Mouse (Mus musculus) brain, embryonic 18.5 days (tissue): ENCODE measurements around the gene Mea1.

Experiments
- DNase-seq: peaks from one replicate; pipeline ENCODE4 v3.0.0-alpha.2; 2012; ENCODE audit warnings: low read depth, low spot score

The Mea1 gene

DNA sequence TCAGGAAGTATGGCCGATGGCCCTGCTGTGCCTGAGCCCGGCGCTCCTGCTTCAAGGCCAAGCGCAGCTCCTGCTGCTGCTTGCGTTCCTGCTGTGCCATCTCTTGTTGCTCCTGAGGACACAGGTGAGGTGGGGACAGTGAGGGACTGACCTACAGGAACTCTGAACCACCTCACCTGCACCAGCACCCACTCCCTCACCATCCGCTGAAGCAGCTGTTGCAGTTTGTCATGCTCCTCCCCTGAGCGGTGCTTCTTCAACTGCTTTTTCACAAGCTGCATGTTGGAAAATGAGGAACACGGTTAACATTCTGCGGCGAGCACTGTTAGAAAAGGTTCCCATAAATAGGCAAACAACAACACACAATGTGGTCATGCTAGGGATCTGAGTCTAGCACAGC lies 8.7 kb upstream of the Mea1 start:
- DNase-seq: no peak

DNA sequence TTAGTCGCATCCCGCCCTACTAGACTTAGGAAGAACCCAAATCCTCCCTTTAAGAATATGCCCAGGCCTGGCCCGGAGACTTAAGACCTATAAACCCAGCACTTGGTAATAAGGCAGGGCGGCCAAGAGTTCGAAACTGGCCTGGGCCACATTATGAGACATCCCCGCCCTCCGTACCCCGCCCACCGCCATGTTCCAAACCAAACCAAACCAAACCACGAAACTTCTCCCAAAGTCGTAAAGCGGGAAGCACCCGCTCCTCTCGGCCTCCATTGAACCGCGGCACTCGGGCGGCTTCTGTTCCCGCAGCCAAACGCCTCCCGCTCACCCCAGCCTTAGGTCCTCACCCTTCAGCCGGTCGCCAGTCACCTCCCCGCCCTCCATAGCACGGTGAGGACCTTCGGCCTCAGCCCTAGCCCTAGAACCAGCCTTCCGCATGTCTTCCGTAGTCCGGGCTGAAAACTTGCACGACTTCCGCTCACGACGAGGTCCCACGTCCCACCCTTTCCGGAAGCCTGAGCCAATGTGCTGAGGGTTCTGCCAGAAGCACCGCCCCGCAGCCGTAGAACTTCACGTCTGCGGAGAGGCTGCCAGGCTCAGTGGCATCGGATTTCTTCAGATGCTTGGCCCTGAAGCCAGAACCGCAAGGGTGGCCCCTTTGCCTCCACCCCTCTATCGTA lies 4.6 kb upstream of the Mea1 start, which contains the start of gene Rrp36:
Rrp36 (minus strand) TSS at position 503 of the 680 bp plus-strand sequence.
- DNase-seq: peak; percentile 83

DNA sequence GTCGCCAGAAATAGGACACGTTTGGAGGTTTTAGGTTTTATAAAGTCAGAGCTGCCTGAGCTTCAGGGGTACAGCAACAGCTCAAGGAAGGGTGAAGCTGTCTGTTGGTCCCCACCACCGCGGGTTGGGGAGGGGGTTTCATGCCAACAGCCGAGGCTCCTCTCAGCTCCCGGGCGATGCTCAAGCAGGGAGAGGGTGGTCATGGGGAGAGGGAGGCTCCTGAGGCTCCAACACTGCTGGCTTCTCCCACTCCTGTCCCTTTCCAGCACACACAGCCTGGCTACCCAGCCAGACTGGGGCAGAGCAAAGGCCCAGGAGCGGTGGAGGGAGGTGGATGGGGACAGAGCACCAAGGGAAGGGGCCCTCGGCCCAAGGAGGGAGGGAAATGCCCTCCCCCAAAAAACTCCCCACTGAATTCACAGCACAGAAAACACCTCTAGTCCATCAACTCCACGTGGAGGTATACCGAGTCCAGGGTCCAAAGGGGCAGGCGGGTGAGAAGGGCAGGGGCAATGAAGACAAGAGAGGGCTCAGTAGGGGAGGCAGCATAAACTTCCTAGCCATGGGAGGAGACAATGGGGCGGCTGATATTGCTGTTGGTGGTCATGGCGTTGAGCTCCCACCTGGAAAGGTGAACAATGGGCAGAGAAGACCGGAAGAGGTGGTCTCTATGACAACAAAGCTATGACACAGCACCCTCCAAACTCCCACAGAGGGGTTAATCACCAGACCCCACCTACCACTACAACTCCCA lies 3.9 kb upstream of the Mea1 start:
- no peak for DNase-seq

DNA sequence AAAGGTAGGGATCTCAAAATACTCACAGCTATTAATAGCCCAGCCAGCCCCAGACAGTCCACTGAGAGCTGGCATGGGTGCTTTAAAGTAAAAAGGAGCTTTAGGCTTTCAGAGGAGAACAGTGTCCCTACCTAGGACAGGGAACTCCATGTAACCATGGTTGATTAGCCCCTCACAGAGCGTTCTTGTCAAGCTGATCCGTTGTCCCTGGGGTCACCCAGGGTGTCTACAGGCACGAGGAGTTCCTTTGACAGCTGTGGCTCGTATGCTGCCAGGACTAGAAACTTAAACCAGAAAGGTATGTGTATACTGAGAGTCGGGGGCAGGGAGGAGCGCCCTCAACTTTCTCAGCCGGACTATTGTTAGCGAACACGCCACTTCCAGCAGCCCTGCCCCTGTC lies 318 bp downstream of the Mea1 start:
- no peak for DNase-seq

DNA sequence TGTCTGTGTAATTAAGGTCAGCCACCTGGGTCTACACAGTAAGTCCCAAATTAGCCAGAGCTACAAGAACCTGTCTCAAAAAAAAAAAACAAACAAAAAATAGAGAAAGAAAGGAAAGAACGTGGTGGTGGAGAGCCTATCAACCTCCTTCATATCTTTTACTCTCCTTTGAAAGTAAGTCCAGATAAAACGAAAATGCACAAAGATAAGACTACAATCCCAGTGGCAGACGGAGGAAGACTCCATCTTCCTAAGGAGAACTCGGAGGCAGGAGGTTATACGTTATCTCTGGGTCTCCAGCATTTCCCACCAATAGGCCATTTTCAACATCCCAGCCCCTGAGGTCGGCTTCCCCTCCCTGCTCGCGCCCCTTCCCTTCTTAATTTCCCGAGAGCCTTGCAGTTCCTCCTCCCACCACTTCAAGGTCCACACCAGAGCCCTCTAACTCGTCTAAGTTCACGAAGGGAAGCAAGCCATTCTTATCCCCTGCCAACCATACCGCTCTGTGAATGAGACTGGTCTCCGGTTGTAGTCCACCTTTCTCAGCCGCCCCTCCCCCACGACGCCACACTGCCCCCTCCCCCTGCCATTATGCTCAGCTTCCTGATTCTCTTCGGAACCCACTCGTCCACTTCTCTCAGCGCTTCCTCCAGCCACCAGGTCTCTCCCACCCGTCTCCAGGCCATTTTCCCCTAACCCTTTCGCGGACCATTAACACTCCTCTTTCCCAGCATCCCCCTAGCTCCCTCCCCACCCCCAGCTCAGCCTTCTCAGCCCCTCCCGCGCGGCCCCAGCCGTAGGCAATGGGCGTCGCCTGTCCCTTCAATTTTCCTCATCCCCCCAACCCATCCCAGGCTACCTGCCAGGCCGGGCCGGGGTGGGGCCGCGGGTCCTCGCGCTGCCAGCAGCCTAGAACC lies 1.5 kb downstream of the Mea1 start:
- peak; percentile 43 for DNase-seq

DNA sequence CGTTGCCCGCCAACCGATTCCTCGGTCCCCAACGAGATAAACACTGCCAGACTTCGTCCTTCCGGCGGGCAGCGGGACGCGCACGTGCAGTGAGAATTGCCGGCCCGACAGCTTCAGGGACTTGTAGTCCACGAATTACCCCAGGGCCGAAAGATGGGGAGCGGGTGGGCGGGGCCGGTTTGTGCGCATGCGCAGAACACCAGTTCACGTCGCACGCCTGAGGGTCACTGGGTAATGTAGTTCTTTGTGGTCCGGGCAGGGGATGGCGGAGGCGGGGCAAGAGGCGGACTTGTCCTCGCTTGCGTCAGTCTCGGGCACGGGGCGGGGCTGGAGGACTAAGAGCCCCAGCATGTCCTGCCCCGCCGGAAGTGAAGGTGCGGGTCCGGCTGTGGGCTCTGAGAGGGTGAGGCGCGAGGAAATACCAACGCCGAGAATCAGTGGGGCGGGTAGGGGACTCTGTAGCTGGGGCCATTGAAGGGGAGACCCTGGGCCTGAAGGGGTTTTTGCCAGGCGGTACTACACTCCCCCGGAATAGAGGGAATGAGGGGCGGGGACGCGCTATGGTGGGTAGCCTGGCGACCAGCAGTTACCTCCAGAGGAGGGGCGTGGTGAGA lies 2.3 kb downstream of the Mea1 start, which contains the start of gene Klhdc3:
Klhdc3 (minus strand) TSS at position 155 of the 614 bp plus-strand sequence.
- DNase-seq: peak; percentile 98

DNA sequence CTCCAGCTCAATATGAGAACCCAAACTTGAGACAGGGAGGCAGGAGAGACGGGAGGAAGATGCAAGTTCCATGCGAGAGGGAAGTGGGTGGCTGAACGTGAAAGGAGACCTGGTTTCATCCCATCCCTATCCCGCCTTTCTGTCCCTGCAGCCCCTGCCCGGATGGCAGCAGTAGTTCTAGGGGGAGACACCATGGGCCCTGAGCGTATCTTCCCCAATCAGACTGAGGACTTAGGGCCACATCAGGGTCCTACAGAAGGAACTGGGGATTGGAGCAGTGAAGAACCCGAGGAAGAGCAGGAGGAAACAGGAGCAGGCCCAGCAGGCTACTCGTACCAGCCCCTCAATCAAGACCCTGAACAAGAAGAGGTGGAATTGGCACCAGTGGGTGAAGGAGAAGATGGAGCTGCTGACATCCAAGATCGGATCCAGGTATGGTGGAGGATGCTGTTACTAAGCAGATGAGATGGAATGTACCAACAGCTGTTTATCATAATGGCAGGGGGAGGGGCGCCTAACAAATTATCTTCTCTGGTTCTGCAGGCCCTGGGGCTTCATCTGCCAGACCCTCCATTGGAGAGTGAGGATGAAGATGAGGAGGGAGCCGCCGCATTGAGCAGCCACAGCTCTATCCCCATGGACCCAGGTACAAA lies 3.0 kb downstream of the Mea1 start:
- no peak for DNase-seq

DNA sequence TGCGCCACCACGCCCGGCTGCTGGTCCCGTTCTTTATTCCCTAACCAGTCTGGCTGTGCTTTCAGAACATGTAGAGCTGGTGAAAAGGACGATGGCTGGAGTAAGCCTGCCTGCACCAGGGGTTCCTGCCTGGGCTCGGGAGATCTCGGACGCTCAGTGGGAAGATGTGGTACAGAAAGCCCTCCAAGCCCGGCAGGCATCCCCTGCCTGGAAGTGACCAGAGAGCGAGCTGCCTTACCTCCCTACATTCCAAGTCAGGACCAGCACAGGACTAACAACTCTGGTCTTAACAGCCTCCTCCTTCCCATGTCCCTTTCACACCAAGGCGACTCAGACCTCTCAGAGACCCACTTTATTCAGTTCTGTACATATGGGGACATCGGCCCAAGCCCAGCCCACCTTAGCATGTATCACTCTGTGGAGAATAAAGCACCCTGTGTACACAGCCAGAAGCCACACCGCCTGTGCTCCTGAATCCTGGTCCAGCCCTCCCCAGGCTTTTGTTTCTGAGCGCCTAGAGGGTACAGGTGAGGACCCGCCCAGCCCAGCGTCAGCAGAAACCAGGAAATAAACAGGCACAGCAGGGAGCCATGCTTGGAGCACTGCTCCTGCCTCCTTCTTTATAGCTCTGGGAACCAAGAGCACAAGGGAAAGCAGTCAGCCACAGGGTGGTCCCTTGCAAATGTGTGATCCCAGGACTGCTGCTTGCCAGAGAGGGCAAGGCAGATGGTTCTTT lies 4.2 kb downstream of the Mea1 start:
- DNase-seq: no peak

DNA sequence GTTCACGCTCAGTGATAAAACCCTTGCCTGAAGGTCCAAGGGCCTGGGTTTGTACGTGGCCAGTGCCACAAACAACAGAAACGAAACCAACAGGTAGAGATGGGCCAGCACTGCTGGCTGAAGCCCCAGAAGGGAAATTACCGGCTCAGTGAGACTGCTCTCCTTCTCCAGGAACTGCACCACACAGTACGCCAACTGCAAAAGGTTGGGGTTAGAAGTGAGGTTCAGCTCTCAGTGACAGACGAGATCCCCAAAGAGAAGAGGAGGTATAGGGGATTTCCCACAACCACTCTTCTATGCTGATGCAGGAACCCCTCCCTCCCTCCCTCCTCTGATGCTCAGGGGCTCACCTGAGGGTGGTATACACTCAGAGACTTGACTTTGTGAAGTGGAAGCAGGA lies 7.3 kb downstream of the Mea1 start:
- no peak for DNase-seq

DNA sequence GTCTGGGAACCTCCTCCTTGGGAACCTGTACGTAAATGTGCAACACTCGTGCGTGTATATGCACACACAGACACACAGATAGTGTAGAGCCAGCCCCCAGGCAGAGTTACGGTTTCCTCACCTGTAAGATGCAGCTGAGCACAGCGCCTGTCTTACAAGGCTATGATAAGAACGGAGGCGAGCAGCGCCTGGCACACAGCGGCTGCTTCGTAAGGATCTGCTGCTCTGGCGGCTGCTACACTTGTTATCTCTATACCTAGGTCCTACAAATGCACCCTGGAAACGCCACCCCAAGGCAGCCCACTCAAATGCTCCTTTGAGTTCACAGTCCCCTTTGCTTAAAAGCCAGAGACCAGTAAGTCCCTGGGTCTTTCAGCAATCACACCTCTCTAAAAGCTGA lies 12.1 kb downstream of the Mea1 start:
- DNase-seq: no peak

DNA sequence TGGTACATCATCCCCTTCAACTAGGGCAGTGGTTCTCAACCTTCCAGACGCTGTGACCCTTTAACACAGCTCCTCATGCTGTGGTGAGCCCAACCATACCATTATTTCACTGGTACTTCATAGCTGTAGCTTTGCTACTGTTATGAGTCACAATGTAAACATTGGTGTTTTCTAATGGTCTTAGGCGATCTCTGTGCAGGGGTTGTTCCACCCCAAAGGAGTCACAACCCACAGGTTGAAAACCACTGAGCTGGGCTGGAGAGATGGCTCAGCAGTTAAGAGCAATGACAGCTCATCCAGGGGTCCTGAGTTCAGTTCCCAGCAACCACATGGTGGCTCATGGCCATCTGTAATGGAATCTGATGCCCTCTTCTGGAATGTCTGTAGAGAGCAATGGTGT lies 12.8 kb downstream of the Mea1 start:
- DNase-seq: no peak

DNA sequence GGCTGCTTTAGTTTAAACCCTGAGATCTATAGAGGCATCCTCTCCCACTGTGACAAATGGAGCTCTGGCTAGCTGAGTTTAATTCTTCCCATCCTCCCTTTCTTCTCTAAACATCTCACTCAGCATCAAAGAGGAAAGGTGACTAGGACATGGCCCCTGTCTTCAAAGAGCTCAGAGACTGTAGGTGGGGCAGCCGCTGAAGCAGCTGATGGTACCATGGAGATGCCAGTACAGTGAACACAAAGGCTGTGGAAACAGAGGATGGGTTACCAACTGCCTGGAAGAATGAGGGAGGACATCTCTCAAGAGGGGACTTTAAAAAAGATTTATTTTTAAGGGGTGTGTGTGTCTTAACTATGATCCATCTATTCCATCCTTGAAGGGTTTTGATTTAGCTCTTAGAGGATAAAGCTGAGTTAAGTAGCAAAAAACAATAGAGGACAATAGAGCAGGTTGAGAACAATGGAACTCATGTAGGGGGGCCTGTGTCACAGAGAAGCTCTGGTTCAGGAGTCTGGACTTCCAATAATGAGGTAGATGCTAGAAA lies 16.0 kb downstream of the Mea1 start:
- DNase-seq: no peak

DNA sequence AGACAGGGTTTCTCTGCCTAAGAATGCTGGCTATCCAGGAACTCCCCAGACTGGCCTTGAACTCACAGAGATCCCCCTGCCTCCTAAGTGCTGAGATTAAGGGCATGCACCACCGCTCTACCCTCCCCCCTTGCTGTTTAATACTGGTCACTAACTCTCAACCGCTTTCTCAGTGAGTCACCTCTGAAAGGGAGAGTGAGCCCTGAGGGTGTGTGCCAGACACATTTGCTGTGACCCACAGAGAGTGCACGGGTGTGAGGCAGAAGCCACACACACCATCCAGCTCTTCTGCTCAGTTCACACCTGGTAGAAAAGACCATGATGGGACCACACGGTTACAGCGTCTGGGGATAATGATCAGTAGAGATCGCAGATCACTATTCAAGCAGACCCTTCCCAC lies 19.9 kb downstream of the Mea1 start:
- DNase-seq: no peak

DNA sequence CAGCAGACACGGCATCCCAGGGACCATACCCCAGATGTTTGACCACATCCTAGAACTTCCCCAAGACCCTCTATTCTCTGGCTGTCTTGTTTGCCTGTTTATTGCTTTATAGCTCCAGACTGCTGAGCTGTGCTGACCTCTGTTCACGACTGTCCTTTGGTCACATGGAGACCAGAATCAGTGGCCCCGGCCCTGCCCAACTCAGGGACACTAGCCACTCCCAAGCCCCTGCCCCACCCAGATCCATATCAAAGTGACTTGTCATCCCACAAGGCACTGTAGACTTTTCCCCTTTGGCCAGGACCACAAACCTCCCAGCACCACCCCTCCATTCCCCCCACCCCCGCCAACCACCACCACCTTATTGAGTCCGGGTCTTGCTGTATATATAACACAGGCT lies 20.7 kb downstream of the Mea1 start:
- DNase-seq: no peak

DNA sequence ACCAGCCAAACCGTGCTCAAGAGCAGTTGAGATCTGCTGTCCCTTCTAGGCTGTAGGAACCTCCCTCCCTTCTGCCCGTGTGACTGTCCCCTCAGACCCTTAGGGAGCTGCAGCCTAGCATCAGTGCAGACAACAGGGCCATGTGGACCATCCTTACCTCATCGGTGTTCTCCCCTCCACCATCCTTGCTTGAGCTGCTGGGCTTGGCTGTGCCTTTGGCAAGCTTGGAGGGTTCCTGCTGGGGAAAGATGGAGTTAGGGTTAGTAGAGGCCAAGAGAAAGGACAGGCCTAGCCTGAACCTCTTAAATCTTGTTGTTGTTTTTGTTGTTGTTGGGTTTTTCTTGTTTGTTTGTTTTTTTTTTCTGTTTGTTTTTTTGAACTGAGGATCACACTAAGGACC lies 21.3 kb downstream of the Mea1 start:
- no peak for DNase-seq

DNA sequence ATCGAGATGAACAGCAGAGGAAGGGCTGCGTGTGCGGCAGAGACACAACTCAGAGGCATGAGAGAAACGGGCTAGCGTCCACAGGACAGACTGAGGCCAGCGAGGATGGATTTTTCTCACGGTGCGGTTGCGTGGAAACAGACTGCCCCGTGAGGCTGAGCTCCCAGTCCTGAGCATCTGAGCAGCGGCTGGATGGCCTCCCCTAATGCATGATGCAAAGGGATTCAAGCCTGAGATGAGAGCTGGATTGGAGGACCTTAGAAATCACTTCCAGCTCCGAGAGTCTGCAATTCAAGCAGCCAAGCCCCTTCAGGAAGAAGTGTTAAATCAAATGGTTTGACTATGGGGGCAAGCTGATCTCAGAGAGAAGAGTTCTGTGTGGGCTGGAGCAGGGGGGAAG lies 22.9 kb downstream of the Mea1 start:
- no peak for DNase-seq

DNA sequence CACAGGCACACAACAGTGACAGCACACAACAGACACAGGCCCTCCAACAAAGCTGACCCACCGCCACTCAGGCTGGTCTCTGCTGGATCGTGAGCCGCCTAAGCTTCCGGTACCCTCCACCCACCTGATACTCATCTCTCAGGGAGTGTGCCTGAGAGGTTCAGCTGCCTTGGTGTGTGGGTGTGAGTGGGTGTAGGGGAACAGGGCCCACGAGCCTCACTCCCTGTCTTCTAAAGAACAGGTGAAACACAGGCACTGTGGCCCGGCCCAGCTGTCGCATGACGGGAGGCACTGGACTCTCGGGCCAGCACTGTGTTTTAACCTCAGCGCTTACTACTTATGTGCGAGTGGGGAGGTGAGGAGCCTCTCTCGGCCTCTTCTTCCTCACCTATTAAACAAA lies 23.5 kb downstream of the Mea1 start:
- DNase-seq: no peak

DNA sequence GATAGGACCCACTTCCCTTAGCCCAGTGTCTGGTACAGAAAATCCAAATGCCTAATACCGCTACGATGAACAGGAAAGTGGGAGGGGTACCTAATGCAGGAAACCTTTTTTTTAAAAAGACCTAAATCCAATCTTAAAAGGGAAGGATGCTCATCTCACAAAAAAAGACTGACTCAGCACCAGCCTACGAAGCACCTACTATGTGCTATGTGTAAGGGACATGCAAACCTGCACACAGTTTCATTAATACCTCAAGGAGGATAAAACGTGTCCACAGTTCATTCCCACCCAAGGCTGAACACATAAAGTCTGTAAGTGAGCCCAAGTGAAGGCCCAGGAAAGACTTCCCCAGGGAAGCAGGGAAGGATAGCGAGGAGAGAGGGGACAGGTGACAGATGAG lies 23.9 kb downstream of the Mea1 start:
- DNase-seq: no peak

DNA sequence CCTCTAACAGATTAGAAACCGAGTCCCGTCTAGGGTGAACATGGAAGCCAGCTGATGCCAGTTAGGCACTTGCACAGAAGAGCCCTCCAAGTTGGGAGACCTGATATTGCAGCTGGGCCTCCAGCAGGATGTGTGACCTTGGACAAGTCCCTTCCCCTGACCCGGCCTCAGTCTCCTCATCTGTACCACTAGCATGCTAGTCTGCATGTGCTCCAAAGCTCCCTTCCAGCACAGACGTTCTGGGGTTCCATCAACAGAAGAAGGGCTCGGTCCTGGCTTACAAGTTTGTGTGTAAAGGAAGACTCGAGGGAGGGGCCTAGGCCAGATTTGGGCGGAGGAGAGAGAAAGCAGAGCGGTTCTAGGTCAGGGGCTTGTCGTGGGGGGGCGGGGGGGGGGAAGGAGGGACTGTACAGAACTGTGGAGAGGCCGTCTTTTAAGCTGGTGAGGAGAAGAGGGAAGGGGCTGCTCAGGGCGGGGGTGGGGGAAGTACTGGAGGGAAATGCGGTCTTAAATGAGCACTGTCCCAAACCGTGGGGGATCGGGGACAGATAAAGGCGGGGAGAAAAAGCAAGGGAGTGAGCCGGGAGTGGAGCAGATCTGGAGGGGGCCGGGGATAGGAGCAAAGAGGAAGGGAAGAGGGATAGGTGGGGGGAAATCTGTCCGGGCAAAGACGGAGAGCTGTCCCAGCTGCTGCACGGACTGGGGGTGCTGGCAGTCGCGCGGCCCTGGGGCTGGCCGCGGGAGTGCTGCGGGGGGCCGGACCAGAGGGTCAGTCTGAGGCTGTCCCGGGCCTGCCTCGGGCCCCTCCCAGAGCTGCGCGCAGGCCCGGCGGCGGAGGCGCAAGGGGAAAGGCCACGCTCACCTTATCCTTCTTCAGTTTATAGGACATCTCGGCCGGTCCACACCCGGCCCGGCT lies 25.6 kb downstream of the Mea1 start:
- no peak for DNase-seq
